Mouse (Mus musculus) T-cell, adult 2 months (primary cell): ENCODE data around the gene Col4a2.

ENCODE experiments used
- DNase-seq: peaks from one replicate; pipeline ENCODE4 v3.0.0; 2022; ENCODE audit warnings: low spot score

The Col4a2 gene

DNA sequence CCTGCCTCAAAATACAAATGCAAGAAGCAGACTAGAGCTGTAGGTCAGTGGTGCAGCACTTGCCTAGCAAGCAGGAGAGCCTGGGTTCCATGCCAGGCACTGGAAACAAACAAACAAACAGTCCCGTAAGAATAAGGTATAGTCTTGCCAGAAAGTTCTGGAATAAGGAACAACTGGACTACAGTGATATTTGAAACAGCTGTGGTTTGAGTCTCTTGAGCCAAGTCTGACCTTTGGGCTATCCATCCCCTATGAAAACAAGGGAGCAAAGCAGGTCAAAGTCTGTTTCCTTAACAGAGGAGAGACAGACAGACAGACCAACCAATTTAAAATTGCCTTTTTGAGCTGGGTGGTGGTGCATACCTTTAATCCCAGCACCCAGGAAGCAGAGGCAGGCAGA lies 11.1 kb downstream of the Col4a2 start:
- no peak for DNase-seq

- DNase-seq: no peak
Observed at GRCm38 (mm10) chr8:11324801-11325395, 12.3 kb downstream of the Col4a2 start.

GRCm38 (mm10) chr8:11327298-11327697 lies 14.7 kb downstream of the Col4a2 start:
- no peak for DNase-seq

DNA sequence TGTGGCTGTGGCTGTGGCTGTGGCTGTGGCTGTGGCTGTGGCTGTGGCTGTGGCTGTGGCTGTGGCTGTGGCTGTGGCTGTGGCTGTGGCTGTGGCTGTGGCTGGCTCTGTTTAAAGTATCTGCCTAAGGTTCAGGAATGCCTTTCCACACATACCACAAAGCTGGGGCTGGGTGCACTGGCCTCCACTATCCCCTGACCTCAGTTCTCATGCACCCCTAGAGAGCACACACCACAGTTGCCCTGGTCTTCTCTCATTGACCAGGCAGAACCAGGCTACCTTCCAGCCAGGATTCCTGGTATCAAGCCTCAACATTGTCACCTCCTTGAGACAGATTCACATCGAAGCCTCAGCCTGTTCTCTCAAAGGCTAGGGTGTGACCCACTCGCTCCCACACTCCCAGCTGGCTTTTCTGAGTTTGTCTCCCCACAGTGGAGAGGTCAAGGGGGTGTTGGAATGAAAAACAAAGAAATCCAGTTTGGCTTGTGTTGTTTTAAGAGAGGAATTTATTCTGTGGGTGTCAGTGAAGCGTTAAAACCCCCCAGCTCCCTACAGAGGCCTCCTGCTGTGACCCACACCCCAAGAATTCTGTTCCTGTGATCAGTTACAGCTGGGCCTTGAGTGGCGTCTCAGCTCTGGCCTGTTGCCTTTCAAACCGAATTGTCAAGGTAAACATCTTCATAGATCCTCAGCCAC lies 15.3 kb downstream of the Col4a2 start:
- no peak for DNase-seq

DNA sequence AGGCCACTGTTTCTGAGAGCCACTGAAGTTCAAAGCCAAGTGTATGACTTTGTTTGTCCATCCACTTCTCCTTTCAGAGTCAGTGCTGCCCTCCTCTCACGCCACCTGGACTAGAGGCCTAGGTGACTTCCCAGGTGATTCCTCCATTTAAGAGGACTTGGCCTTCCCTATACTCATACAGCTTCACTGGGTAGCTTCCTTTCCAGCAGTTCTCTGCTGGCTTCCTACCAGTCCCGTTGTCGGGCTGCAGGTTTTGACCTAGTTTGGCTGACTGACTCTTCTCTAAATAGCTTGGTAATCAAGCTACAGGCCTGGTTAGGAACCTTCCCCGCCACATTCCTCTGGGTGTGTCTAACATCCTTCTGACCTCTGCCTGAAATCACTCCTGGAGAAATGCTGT lies 19.0 kb downstream of the Col4a2 start:
- no peak for DNase-seq

DNA sequence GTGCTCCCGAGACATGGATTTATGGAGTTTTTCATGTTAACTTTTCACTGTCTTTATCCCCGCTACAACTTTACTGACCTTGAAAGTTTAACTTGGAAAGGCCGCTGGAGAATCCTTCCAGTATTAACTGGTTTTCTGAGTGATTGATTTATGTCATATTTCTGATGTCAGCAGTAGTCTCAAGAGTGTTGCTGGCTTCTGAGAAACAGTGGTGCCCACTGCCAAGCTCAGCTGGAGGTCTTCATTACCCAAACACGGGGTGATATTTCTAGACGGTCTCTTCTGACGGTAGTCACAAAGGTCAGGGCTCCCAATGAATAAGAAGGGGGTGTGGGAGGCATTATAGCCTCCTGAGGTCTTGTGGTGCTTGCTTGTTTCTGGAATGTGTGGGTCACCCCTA lies 21.1 kb downstream of the Col4a2 start:
- DNase-seq: no peak

GRCm38 (mm10) chr8:11334493-11334892 lies 21.9 kb downstream of the Col4a2 start:
- no peak for DNase-seq

DNA sequence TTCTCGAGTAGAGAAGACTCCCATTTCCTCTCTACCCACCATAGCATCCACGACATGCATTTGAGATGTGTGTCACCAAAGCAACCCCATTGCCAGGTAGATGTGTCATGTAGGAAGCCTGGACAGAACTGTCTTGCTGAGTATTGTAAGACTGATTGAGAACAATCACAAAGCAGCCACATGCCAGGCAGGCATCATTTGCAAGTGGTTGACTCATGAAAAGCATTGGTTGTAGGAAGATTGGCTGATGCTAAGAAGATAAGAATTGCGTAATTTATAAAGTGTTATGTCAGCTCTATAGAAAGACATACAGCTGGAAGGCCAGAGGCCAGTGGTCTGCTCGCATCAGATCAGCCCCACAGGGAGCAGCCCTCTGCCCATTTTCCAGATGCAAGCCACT lies 22.6 kb downstream of the Col4a2 start:
- DNase-seq: no peak

- DNase-seq: no peak
Observed at GRCm38 (mm10) chr8:11336346-11336745, 23.7 kb downstream of the Col4a2 start.

DNA sequence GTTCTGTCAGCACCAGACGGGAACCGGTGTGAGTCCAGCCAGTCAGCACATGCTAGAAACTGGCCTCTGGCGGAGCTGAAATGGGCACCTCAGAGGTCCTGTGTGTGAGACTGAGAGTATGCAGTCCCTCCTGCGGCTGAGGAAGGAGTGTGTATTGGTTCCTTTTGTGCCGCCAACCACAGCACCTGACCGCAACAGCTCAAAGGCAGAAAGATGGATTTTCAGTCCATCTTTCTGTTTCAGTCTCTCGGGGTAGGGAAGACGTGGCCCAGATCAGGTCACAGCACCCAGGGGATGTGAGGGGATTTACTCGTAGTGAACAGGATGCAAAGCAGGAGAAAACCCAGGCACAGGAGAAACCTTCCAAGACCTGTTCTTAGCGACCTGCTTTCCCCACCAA lies 25.0 kb downstream of the Col4a2 start:
- no peak for DNase-seq

- DNase-seq: no peak
Observed at GRCm38 (mm10) chr8:11338507-11338906, 25.9 kb downstream of the Col4a2 start.

DNA sequence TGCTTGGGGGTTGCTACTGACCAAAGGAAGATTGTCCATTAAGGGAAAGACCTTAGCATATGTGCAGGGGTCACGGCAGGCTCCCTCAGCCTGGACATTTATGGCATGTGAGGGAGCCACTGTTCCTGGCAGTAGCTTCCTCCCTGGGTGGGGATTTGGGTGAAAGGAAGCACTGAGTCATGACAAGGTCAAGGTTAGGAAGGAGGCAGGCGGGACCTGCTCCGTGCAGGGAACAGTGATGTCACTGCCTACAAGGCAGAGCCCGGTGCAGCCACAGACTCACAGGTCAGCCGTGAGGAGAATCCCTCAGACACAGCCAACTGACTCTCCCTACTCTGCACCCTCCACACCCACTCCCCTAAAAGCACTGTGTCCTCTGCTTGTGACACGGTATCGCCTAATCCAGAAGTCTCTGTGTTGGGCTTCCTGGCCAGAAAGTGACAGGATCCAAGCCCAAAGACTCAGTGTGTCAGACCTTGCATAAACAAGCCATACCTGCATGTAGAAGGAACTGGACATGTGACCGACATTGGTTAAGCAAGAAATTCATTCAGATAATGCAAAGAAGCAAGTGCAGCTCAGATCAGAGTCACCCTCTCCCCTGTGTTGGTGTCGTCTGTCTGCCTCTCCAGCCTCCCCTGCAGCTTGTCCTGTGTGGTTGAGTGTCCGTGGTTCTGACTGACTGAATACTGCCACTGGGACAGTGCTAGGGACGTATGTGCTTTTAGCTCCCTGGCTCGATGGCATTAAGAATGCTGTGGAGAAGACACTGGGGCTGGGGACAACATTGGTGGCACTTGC lies 27.9 kb downstream of the Col4a2 start:
- DNase-seq: no peak

- DNase-seq: no peak
Observed at GRCm38 (mm10) chr8:11341111-11341566, 28.5 kb downstream of the Col4a2 start.

GRCm38 (mm10) chr8:11344459-11344858 lies 31.9 kb downstream of the Col4a2 start:
- DNase-seq: no peak

GRCm38 (mm10) chr8:11346225-11346624 lies 33.6 kb downstream of the Col4a2 start:
- DNase-seq: no peak

GRCm38 (mm10) chr8:11347699-11348098 lies 35.1 kb downstream of the Col4a2 start:
- DNase-seq: no peak

DNA sequence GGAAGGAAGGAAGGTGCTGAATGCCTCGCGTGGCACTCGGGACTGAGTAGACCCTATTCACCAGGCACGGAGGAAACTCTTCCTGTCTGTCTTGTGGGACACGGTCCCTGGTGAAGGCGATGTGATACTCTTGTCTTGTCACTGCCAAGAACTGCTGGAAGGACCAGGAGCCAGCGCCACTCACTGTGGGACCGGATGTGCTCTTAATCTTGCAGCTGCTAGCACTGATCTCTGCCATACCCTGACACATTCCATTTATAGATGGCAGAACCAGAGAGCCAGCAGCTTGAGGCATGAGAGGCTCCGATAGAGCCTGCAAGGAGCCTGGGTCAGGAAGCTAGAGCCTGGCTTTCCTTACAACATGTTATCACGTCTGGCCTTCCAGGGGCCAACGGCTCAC lies 36.0 kb downstream of the Col4a2 start:
- DNase-seq: no peak

DNA sequence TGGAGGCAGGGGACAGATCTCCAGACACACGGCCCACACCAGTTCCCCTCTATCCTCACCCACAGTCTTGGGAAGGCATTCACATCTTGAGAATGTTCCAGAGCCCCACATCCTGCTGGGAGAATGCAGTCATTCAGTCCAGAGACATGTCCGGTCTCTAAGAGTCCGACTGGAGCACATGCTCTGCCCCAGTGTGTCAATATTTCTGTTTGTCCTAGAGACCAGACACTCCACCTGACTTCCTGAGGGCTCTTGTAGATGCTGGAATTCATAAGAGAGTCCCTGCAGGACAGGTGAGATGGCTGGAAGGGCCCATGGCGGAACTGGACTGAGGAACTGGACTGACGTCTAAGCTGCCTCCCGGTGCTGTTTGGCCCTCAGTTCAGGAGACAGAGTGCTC lies 38.8 kb downstream of the Col4a2 start:
- no peak for DNase-seq

DNA sequence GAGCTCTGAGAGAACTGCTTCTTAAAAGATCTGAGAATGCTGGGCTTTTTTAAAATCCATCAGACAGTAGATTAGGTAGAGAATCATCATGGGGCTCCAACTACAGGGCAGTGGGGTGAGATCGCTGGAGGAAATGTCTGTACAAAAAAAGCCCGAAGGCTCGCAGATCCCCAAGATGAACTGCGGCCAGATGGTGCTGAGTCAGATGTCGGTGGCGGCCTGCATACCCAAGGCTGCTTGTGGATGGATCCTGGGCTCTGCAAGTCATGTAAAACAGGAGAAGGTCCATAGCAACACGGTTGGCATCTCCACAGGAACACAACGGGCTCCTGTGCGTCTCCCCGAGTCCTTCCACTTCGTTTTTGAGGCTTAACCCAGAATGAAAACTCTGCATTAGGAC lies 39.9 kb downstream of the Col4a2 start:
- no peak for DNase-seq

DNA sequence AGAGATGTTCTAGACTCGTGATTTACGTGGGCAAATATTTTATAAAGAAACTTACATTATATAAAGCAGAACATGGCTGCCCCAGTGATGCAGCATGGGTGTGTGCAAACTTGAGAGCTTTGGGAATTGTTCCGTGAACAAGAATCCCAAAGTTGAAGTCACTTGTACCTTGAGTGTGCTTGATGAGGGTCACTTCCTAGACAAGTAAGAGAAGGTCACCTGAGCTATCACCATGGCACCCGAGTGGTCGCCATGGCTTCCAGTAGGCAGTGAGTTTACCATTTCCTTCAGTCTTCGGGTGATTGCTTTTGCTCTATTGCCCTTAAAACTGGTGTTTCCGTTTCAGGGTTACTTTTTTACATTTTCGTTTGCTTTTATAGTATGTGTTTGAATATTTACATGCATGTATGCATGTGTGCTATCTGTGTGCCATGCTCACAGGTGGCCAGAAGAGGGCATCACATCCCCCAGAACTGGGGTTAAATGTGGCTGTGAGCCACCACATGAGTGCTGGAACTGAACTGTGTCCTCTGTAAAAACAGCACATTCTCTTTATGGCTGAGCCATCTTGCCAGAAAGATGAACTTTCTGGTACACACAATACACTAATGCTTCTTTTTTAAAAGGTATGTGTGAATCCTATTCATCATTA lies 42.3 kb downstream of the Col4a2 start:
- no peak for DNase-seq

- no peak for DNase-seq
Observed at GRCm38 (mm10) chr8:11355900-11356299, 43.3 kb downstream of the Col4a2 start.

- no peak for DNase-seq
Observed at GRCm38 (mm10) chr8:11356776-11357175, 44.2 kb downstream of the Col4a2 start.
